Comparison of ENCODE assay signal across 28 mouse cellular contexts in the genomic region with DNA sequence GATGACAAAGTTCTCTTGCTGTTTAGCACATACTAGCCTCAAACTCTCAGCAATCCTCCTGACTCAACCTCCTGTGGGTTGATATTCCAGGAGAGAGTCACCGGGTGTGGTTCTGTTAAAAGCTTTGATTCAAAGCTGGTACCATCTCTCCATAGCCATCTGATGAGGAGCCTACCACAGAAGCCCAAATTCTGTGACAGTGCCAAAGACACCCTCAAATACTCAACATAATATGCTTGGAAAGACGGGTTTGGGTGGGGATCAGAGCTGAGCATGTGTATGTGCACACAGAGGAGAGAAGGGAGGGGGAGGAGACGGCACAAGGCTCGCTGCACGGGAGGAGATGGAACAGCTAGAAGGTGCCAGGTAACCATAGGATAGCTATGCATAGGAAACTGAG. TPM values are rescaled to one million over a fixed set of nuclear protein-coding genes. Genes with fewer than 3 reads are reported as not detected.
"Had no signal": no experiment of that assay in that cellular context is flagged by ENCODE, and none has a peak within 500 bp of the region (broad histone marks: within the 10 kb centered on the region; RNA-seq: fewer than 3 reads in every experiment).

No protein-coding gene starts in this region.

- H3K4me3 ChIP-seq: liver, embryonic 13.5 days; liver, embryonic 15.5 days; lung, embryonic 15.5 days; megakaryocyte, embryonic 14.5 days; midbrain, embryonic 13.5 days; neural tube, embryonic 12.5 days had no signal

- H3K9me3 ChIP-seq: liver, embryonic 15.5 days; lung, embryonic 15.5 days; midbrain, embryonic 13.5 days; neural tube, embryonic 12.5 days had no signal

- H3K4me1 ChIP-seq: liver, embryonic 13.5 days; liver, embryonic 15.5 days; megakaryocyte, embryonic 14.5 days; neural tube, embryonic 12.5 days had no signal

- H3K27me3 ChIP-seq: liver, embryonic 13.5 days; liver, embryonic 15.5 days; lung, embryonic 15.5 days; megakaryocyte, embryonic 14.5 days; midbrain, embryonic 13.5 days; neural tube, embryonic 12.5 days had no signal

- DNase-seq: liver, embryonic 13.5 days; liver, postnatal 0 days; lung, adult 2 months; lung, postnatal 14 days; lung, postnatal 36 days; retina, postnatal 1 day; right cerebral cortex, postnatal 14 days; right cerebral cortex, postnatal 4 days; spleen, adult 18-20 months; thymus, adult 18-20 months; thymus, postnatal 25 days; thymus, postnatal 4 days had no signal

- H3K36me3 ChIP-seq: liver, embryonic 13.5 days; liver, embryonic 15.5 days; lung, embryonic 15.5 days; neural tube, embryonic 12.5 days had no signal

- H3K27ac ChIP-seq: liver, embryonic 13.5 days; liver, embryonic 15.5 days; lung, embryonic 15.5 days; macrophage; midbrain, embryonic 13.5 days; neural tube, embryonic 12.5 days had no signal

RNA-seq across cellular contexts. Expression of a gene that starts 14.4 kb away (rescaled TPM):
- polyA plus RNA-seq: liver, embryonic 11.5 days; liver, embryonic 13.5 days; liver, embryonic 15.5 days; liver, postnatal 0 days; lung, adult 2 months; lung, embryonic 15.5 days; lung, postnatal 0 days; macrophage; midbrain, embryonic 11.5 days; midbrain, postnatal 0 days; neural tube, embryonic 12.5 days; neural tube, embryonic 14.5 days; small intestine, adult 2 months; stomach, embryonic 14.5 days; stomach, embryonic 16.5 days; thymus, postnatal 0 days; urinary bladder, adult 2 months had no signal
